Mouse (Mus musculus) ES-E14 (cell line): ENCODE data around the gene Lmo1.

ENCODE experiments used
- CHD2 ChIP-seq: IDR thresholded peaks from 2 replicates; pipeline ENCODE4 v1.6.1; 2014; ENCODE audit warnings: mild to moderate bottlenecking, low read depth, low read length, inconsistent platforms
- HCFC1 ChIP-seq: IDR thresholded peaks from 2 replicates; pipeline ENCODE4 v1.6.1; 2012; ENCODE audit warnings: low read length, inconsistent platforms, borderline replicate concordance; ENCODE audit not compliant: insufficient read depth

- TF ChIP-seq CHD2 (no peak), HCFC1 (no peak)
Observed at GRCm38 (mm10) chr7:109141753-109142152, 33.3 kb downstream of the Lmo1 start.
